Mouse (Mus musculus): Measurements from ENCODE around the gene Tpcn2. TPM values are rescaled to one million over a fixed set of nuclear protein-coding genes. Genes with fewer than 3 reads are reported as not detected.

Gene Tpcn2
- total and polyA plus RNA-seq, 3 experiments: 1.9 to 7.9 (median 3.0) TPM

GRCm38 (mm10) chr7:145195186-145195927 is 88.5 kb downstream of the Tpcn2 start:
- Histone ChIP-seq H3K9ac (ENCODE audit: low read depth, low read length) (no peak overlapping the region), H3K4me3 (no peak overlapping the region), H3K36me3 (ENCODE audit: control insufficient read depth, insufficient read depth, low read length) (no peaks in the 10 kb centered on the region), H3K27ac (no peak overlapping the region), H3K79me2 (replicated peaks; ENCODE audit: control insufficient read depth, insufficient read depth, low read length) (no peaks in the 10 kb centered on the region), H3K4me1 (ENCODE audit: control insufficient read depth, insufficient read depth, low read length) (peaks cover 20% of the 10 kb centered on the region), H3K27me3 (ENCODE audit: control insufficient read depth, insufficient read depth, low read length) (no peaks in the 10 kb centered on the region)
- TF ChIP-seq CTCF (IDR thresholded peaks at IDR 0.05) (no peak), EP300 (IDR thresholded peaks at IDR 0.05; ENCODE audit: insufficient read depth, low read depth, low read length) (no peak), POLR2A (IDR thresholded peaks at IDR 0.05; ENCODE audit: insufficient read depth, low read depth, low read length) (no peak)
- DNase-seq: no peak
- intact Hi-C loops (cut with DNase I): loop anchor here (5.0 kb wide), 1 partner anchor 63 kb away; no protein-coding TSS in a partner anchor
- 48% methylated on average over 5 of the region's 5 CpGs for WGBS

GRCm38 (mm10) chr7:145194455-145195161 is 89.2 kb downstream of the Tpcn2 start:
- intact Hi-C loops (cut with DNase I): loop anchor here (5.0 kb wide), 1 partner anchor 62 kb away; no protein-coding TSS in a partner anchor
- Histone ChIP-seq H3K9ac (ENCODE audit: low read depth, low read length) (no peak overlapping the region), H3K4me3 (no peak overlapping the region)

GRCm38 (mm10) chr7:145192836-145193235 is 91.0 kb downstream of the Tpcn2 start:
- Histone ChIP-seq H3K27me3 (ENCODE audit: control insufficient read depth, insufficient read depth, low read length) (no peaks in the 10 kb centered on the region), H3K4me3 (no peak overlapping the region), H3K4me1 (ENCODE audit: control insufficient read depth, insufficient read depth, low read length) (peaks cover 14% of the 10 kb centered on the region), H3K27ac (no peak overlapping the region), H3K36me3 (ENCODE audit: control insufficient read depth, insufficient read depth, low read length) (no peaks in the 10 kb centered on the region), H3K9ac (ENCODE audit: low read depth, low read length) (no peak overlapping the region), H3K79me2 (replicated peaks; ENCODE audit: control insufficient read depth, insufficient read depth, low read length) (no peaks in the 10 kb centered on the region)
- WGBS: 88% methylated on average over 6 of the region's 6 CpGs
- TF ChIP-seq EP300 (IDR thresholded peaks at IDR 0.05; ENCODE audit: insufficient read depth, low read depth, low read length) (no peak), POLR2A (IDR thresholded peaks at IDR 0.05; ENCODE audit: insufficient read depth, low read depth, low read length) (no peak), CTCF (IDR thresholded peaks at IDR 0.05) (no peak)
- intact Hi-C loops (cut with DNase I): no loop called here
- DNase-seq: no peak

More at GRCm38 (mm10) chr7:145194455-145195161, 89.2 kb downstream of the Tpcn2 start:
- TF ChIP-seq POLR2A (IDR thresholded peaks at IDR 0.05; ENCODE audit: insufficient read depth, low read depth, low read length) (no peak), EP300 (IDR thresholded peaks at IDR 0.05; ENCODE audit: insufficient read depth, low read depth, low read length) (0 out of 2 replicates have a peak, but pooled peaks have one; percentile 10), CTCF (IDR thresholded peaks at IDR 0.05) (no peak)
- DNase-seq: peak; percentile 59 to 60
- 31% methylated on average over 3 of the region's 3 CpGs for WGBS
- H3K27me3 ChIP-seq (ENCODE audit: control insufficient read depth, insufficient read depth, low read length): no peaks in the 10 kb centered on the region
- no peaks in the 10 kb centered on the region for H3K36me3 ChIP-seq (ENCODE audit: control insufficient read depth, insufficient read depth, low read length)
- peaks cover 20% of the 10 kb centered on the region for H3K4me1 ChIP-seq (ENCODE audit: control insufficient read depth, insufficient read depth, low read length)
- H3K27ac ChIP-seq: peak overlapping the region; percentile 41; the same call in 1 of the 2 replicates
- H3K79me2 ChIP-seq (replicated peaks; ENCODE audit: control insufficient read depth, insufficient read depth, low read length): no peaks in the 10 kb centered on the region

GRCm38 (mm10) chr7:145190520-145190919 is 93.3 kb downstream of the Tpcn2 start:
- no peak for TF ChIP-seq EP300 (IDR thresholded peaks at IDR 0.05; ENCODE audit: insufficient read depth, low read depth, low read length)
- peaks cover 12% of the 10 kb centered on the region for H3K4me1 ChIP-seq (ENCODE audit: control insufficient read depth, insufficient read depth, low read length)
- intact Hi-C loops (cut with DNase I): no loop called here
- H3K79me2 ChIP-seq (replicated peaks; ENCODE audit: control insufficient read depth, insufficient read depth, low read length): no peaks in the 10 kb centered on the region
- no peaks in the 10 kb centered on the region for H3K36me3 ChIP-seq (ENCODE audit: control insufficient read depth, insufficient read depth, low read length)
- H3K4me3 ChIP-seq: no peak overlapping the region
- no peak overlapping the region for H3K9ac ChIP-seq (ENCODE audit: low read depth, low read length)
- no peak for DNase-seq
- no peak overlapping the region for H3K27ac ChIP-seq
- no peaks in the 10 kb centered on the region for H3K27me3 ChIP-seq (ENCODE audit: control insufficient read depth, insufficient read depth, low read length)

GRCm38 (mm10) chr7:145189342-145189741 is 94.5 kb downstream of the Tpcn2 start:
- Histone ChIP-seq H3K4me3 (no peak overlapping the region), H3K27me3 (ENCODE audit: control insufficient read depth, insufficient read depth, low read length) (no peaks in the 10 kb centered on the region), H3K4me1 (ENCODE audit: control insufficient read depth, insufficient read depth, low read length) (peaks cover 5% of the 10 kb centered on the region), H3K79me2 (replicated peaks; ENCODE audit: control insufficient read depth, insufficient read depth, low read length) (no peaks in the 10 kb centered on the region), H3K36me3 (ENCODE audit: control insufficient read depth, insufficient read depth, low read length) (no peaks in the 10 kb centered on the region), H3K9ac (ENCODE audit: low read depth, low read length) (no peak overlapping the region), H3K27ac (no peak overlapping the region)
- no peak for DNase-seq
- intact Hi-C loops (cut with DNase I): no loop called here
- no peak for TF ChIP-seq CTCF (IDR thresholded peaks at IDR 0.05)
- TF ChIP-seq POLR2A (IDR thresholded peaks at IDR 0.05; ENCODE audit: insufficient read depth, low read depth, low read length): no peak
- no peak for TF ChIP-seq EP300 (IDR thresholded peaks at IDR 0.05; ENCODE audit: insufficient read depth, low read depth, low read length)
- WGBS: 81% methylated on average over 8 of the region's 8 CpGs

GRCm38 (mm10) chr7:145187802-145188201 is 96.0 kb downstream of the Tpcn2 start:
- H3K79me2 ChIP-seq (replicated peaks; ENCODE audit: control insufficient read depth, insufficient read depth, low read length): no peaks in the 10 kb centered on the region
- H3K36me3 ChIP-seq (ENCODE audit: control insufficient read depth, insufficient read depth, low read length): no peaks in the 10 kb centered on the region
- H3K27ac ChIP-seq: no peak overlapping the region
- intact Hi-C loops (cut with DNase I): no loop called here
- H3K4me3 ChIP-seq: no peak overlapping the region
- no peaks in the 10 kb centered on the region for H3K4me1 ChIP-seq (ENCODE audit: control insufficient read depth, insufficient read depth, low read length)
- no peaks in the 10 kb centered on the region for H3K27me3 ChIP-seq (ENCODE audit: control insufficient read depth, insufficient read depth, low read length)
- no peak overlapping the region for H3K9ac ChIP-seq (ENCODE audit: low read depth, low read length)
- DNase-seq: no peak
- TF ChIP-seq EP300 (IDR thresholded peaks at IDR 0.05; ENCODE audit: insufficient read depth, low read depth, low read length) (no peak), CTCF (IDR thresholded peaks at IDR 0.05) (no peak), POLR2A (IDR thresholded peaks at IDR 0.05; ENCODE audit: insufficient read depth, low read depth, low read length) (no peak)
- 58% methylated on average over 3 of the region's 3 CpGs for WGBS

Data from heart, adult 2 months (tissue).